Mouse (Mus musculus) retina, embryonic 14.5 days (tissue): ENCODE results near the gene H2afb1.
"Not testable (repeated sequence)": the region's sequence is repeated elsewhere in the genome, so short reads cannot be mapped to it uniquely, and the experiment has no call there.

Experiments used
- DNase-seq: peaks from one replicate; pipeline ENCODE4 v3.0.0-alpha.2; 2015; ENCODE audit warnings: low spot score

Gene H2afb1

DNA sequence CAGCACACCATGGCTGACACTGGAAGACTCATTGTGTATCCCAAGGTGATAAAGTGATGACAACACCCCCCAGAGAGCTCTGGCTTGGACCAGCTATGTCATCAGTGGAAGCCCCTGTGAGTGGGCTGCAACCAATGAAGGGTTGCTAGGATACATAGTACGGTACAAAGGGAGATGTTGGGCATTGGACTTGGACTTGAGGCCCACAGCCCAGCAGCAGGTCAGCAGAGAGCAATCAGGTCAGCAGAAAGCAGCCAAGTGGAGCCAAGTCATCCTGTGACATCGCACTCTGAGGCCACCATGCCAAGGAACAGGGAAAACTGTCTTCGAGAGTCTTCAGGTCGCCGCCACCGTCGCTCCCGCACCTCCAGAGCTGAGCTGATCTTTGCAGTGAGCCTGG, at the start of gene H2afb1:
Gene H2afb1, plus strand, starts transcription at position 301 of the 400 bp plus-strand sequence.
- DNase-seq = not testable (repeated sequence)

DNA sequence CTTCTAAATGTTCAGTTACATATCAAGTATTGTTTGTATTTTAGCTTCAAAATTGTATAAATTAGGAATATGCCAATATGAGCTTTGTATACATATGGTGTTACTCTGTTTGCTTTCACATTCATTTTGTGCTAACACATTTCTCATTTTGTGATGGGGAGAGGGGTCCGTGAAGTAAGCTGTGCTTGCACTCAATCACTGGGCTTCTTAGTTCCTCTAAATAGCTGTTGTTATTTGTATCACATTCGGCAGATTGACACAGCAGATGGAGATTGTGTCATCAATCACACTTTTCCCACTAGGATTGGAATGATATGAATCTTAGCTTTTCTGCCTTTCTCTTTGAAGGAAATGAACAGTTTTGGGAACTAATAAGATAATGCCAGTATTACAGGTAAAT, 21.5 kb downstream of the H2afb1 start:
- no peak for DNase-seq
